Mouse (Mus musculus) gonadal fat pad, adult 2 months (tissue): ENCODE results near the gene Olfr582. TPM values are rescaled to one million over a fixed set of nuclear protein-coding genes. Genes with fewer than 3 reads are reported as not detected.

Source experiments
- DNase-seq: peaks from one replicate; pipeline ENCODE4 v3.0.0-alpha.2; 2012; ENCODE audit warnings: low read depth
- polyA plus RNA-seq: library from polyadenylated mRNA; depleted of rRNA; stranded (reverse); fragments of >200 nt; gene quantifications from 2 replicates; pipeline ENCODE4 v1.2.3, GENCODE M21; 2012; rRNA removed

Olfr582 gene
- polyA plus RNA-seq: not detected in 2 replicates

DNA sequence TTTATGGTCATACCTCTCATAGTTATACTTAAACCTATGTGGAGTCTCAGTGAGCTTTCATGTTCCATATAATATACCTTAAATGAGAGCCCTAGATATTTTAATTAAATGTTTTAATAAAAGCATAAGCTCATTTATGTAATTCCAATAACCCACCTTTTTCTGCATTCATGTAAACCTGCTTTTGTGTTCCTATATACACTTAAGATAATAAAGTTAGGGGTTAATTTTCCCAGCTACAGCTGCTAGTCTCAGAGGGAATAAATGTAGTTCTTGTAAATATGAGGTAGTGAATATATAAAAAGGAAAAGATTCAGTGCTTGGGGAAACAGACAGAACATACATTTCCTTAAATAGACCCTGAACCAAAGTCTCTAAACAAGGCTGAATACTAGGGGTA, at the start of gene Olfr582:
TSS of gene Olfr582 (plus strand) at position 301 of the 400 bp plus-strand sequence.
- no peak for DNase-seq

DNA sequence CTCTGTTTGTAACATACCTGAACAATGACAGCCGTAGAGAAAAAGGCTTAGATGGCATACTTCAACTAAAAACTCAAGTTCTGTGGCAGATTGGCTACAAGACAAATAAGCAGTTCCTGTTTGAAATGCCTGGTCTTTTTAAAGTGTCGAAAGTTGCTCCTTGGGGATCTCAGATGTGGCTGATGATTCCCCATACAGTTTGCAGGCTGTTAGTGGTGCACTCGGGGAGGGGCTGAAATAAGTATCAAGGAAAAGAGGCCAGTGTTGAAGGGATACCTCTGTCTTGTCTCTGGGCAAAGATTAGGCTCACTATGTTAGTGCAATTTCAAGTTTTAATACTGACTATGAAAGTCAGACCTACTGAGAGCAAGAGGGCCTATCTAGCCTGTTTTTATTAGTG, 48.6 kb upstream of the Olfr582 start, which contains the start of gene Olfr578:
TSS of gene Olfr578 (minus strand) at position 101 of the 400 bp plus-strand sequence.
- DNase-seq: no peak

DNA sequence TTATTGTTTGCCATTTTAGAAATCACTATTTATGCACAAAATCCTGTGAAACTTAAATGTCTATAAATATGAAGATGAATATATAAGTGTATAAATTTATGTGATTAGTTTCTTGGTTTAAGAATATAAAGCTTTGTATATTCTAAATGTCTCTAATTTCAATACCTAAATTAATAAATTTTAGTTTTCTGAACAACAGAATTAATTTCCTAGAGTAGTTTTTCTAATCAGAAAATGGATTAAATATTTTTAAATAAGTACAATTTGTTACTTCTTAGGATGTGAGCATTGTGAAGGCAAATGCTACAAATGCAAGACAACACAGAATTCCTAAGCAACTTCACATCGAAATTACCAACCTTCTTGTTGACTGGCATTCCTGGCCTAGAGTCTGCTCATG, 13.2 kb downstream of the Olfr582 start, which contains the start of gene Olfr583:
TSS of gene Olfr583 (plus strand) at position 301 of the 400 bp plus-strand sequence.
- DNase-seq: no peak

- no peak for DNase-seq
Measured at GRCm38 (mm10) chr7:103081585-103081984, 43.8 kb downstream of the Olfr582 start, which contains the start of gene Olfr584. Gene Olfr584 (plus strand): TSS chr7:103081885.

Other genes starting within 250 kb of the Olfr582 start
- gene Olfr564, start 234.5 kb upstream of the Olfr582 start, polyA plus RNA-seq: not detected in 2 replicates
- not detected in 2 replicates for gene Olfr566, start 179.3 kb upstream of the Olfr582 start, polyA plus RNA-seq
- gene Olfr568, start 160.9 kb upstream of the Olfr582 start, polyA plus RNA-seq: not detected in 2 replicates
- not detected in 2 replicates for gene Olfr569, start 147.1 kb upstream of the Olfr582 start, polyA plus RNA-seq
- gene Olfr570, start 143.4 kb upstream of the Olfr582 start, polyA plus RNA-seq: not detected in 2 replicates
- gene Olfr571, start 120.5 kb upstream of the Olfr582 start, polyA plus RNA-seq: not detected in 2 replicates
- gene Olfr572, start 113.6 kb upstream of the Olfr582 start, polyA plus RNA-seq: not detected in 2 replicates
- not detected in 2 replicates for gene Olfr573-ps1, start 95.4 kb upstream of the Olfr582 start, polyA plus RNA-seq
- gene Olfr574, start 89.6 kb upstream of the Olfr582 start, polyA plus RNA-seq: not detected in 2 replicates
- gene Olfr575, start 79.2 kb upstream of the Olfr582 start, polyA plus RNA-seq: not detected in 2 replicates
- gene Olfr576, start 75.4 kb upstream of the Olfr582 start, polyA plus RNA-seq: not detected in 2 replicates
- gene Olfr577, start 62.1 kb upstream of the Olfr582 start, polyA plus RNA-seq: not detected in 2 replicates
- gene Olfr578, start 48.7 kb upstream of the Olfr582 start, polyA plus RNA-seq: not detected in 2 replicates
- gene Olfr583, start 13.3 kb downstream of the Olfr582 start, polyA plus RNA-seq: not detected in 2 replicates
- not detected in 2 replicates for gene Olfr584, start 43.9 kb downstream of the Olfr582 start, polyA plus RNA-seq
- gene Olfr585, start 59.7 kb downstream of the Olfr582 start, polyA plus RNA-seq: not detected in 2 replicates
- gene Olfr586, start 87.6 kb downstream of the Olfr582 start, polyA plus RNA-seq: not detected in 2 replicates
- not detected in 2 replicates for gene Olfr588-ps1, start 102.9 kb downstream of the Olfr582 start, polyA plus RNA-seq
- not detected in 2 replicates for gene Olfr589, start 118.3 kb downstream of the Olfr582 start, polyA plus RNA-seq
- not detected in 2 replicates for gene Olfr591, start 140.3 kb downstream of the Olfr582 start, polyA plus RNA-seq
- not detected in 2 replicates for gene Olfr592, start 146.8 kb downstream of the Olfr582 start, polyA plus RNA-seq
- not detected in 2 replicates for gene Olfr593, start 173.8 kb downstream of the Olfr582 start, polyA plus RNA-seq
- gene Olfr594, start 179.0 kb downstream of the Olfr582 start, polyA plus RNA-seq: not detected in 2 replicates
- gene Usp17ld, start 214.5 kb downstream of the Olfr582 start, polyA plus RNA-seq: not detected in 2 replicates